Mouse (Mus musculus): ENCODE data around the gene Gm11992. TPM values are rescaled to one million over a fixed set of nuclear protein-coding genes. Genes with fewer than 3 reads are reported as not detected.

Gm11992 gene
- polyA plus RNA-seq, 2 experiments: 0.18 to 0.19 TPM

- no peak overlapping the region for H3K9ac ChIP-seq (ENCODE audit: low read depth, low read length, severe bottlenecking)
- 31% methylated on average over 3 of the region's 3 CpGs for WGBS
- ATAC-seq (ENCODE audit: low FRiP score, low read depth): no peak
Measured at GRCm38 (mm10) chr11:9014740-9015139, 33.7 kb upstream of the Gm11992 start.

GRCm38 (mm10) chr11:9018491-9019267 is 29.7 kb upstream of the Gm11992 start:
- no peak overlapping the region for H3K4me2 ChIP-seq (replicated peaks; ENCODE audit: low read depth, low read length, severe bottlenecking)
- no peak for DNase-seq (ENCODE audit: low spot score)
- H3K4me1 ChIP-seq (ENCODE audit: control insufficient read depth, insufficient read depth, low read length): no peaks in the 10 kb centered on the region

More at GRCm38 (mm10) chr11:9014740-9015139, 33.7 kb upstream of the Gm11992 start:
- H3K9me3 ChIP-seq (ENCODE audit: control insufficient read depth, low read length): no peaks in the 10 kb centered on the region
- DNase-seq (ENCODE audit: low spot score): no peak
- H3K27me3 ChIP-seq (ENCODE audit: control insufficient read depth, insufficient read depth, low read length): no peaks in the 10 kb centered on the region
- H3K4me3 ChIP-seq (replicated peaks; ENCODE audit: low read length): no peak overlapping the region
- peaks cover 6% of the 10 kb centered on the region; the same call in 1 of the 2 replicates for H3K4me1 ChIP-seq (ENCODE audit: control insufficient read depth, insufficient read depth, low read length)
- no peak overlapping the region for H3K4me2 ChIP-seq (replicated peaks; ENCODE audit: low read depth, low read length, severe bottlenecking)
- H3K27ac ChIP-seq (replicated peaks; ENCODE audit: low read depth, low read length): no peak overlapping the region
- no peaks in the 10 kb centered on the region for H3K36me3 ChIP-seq (ENCODE audit: control insufficient read depth, insufficient read depth, low read length)
- no peak for TF ChIP-seq POLR2A (IDR thresholded peaks at IDR 0.05; ENCODE audit: borderline replicate concordance, extremely low read depth, insufficient read depth, insufficient read length)

GRCm38 (mm10) chr11:9020207-9020606 is 28.2 kb upstream of the Gm11992 start:
- Histone ChIP-seq H3K36me3 (ENCODE audit: control insufficient read depth, insufficient read depth, low read length) (no peaks in the 10 kb centered on the region), H3K4me3 (replicated peaks; ENCODE audit: low read length) (no peak overlapping the region), H3K9me3 (ENCODE audit: control insufficient read depth, low read length) (no peaks in the 10 kb centered on the region), H3K27ac (replicated peaks; ENCODE audit: low read depth, low read length) (no peak overlapping the region), H3K9ac (ENCODE audit: low read depth, low read length, severe bottlenecking) (no peak overlapping the region), H3K27me3 (ENCODE audit: control insufficient read depth, insufficient read depth, low read length) (no peaks in the 10 kb centered on the region), H3K4me1 (ENCODE audit: control insufficient read depth, insufficient read depth, low read length) (no peaks in the 10 kb centered on the region), H3K4me2 (replicated peaks; ENCODE audit: low read depth, low read length, severe bottlenecking) (no peak overlapping the region)
- 91% methylated on average over 5 of the region's 5 CpGs for WGBS
- no peak for DNase-seq (ENCODE audit: low spot score)
- ATAC-seq (ENCODE audit: low FRiP score, low read depth): no peak
- TF ChIP-seq POLR2A (IDR thresholded peaks at IDR 0.05; ENCODE audit: borderline replicate concordance, extremely low read depth, insufficient read depth, insufficient read length): no peak

More at GRCm38 (mm10) chr11:9018491-9019267, 29.7 kb upstream of the Gm11992 start:
- H3K4me3 ChIP-seq (replicated peaks; ENCODE audit: low read length): no peak overlapping the region
- ATAC-seq (ENCODE audit: low FRiP score, low read depth): no peak
- H3K9me3 ChIP-seq (ENCODE audit: control insufficient read depth, low read length): no peaks in the 10 kb centered on the region
- H3K27ac ChIP-seq (replicated peaks; ENCODE audit: low read depth, low read length): no peak overlapping the region
- TF ChIP-seq POLR2A (IDR thresholded peaks at IDR 0.05; ENCODE audit: borderline replicate concordance, extremely low read depth, insufficient read depth, insufficient read length): no peak
- no peaks in the 10 kb centered on the region for H3K27me3 ChIP-seq (ENCODE audit: control insufficient read depth, insufficient read depth, low read length)
- no peak overlapping the region for H3K9ac ChIP-seq (ENCODE audit: low read depth, low read length, severe bottlenecking)
- H3K36me3 ChIP-seq (ENCODE audit: control insufficient read depth, insufficient read depth, low read length): no peaks in the 10 kb centered on the region
- 72% methylated on average over 6 of the region's 6 CpGs for WGBS

GRCm38 (mm10) chr11:9024782-9025181 is 23.6 kb upstream of the Gm11992 start:
- H3K27ac ChIP-seq (replicated peaks; ENCODE audit: low read depth, low read length): no peak overlapping the region
- no peak overlapping the region for H3K4me3 ChIP-seq (replicated peaks; ENCODE audit: low read length)
- H3K9me3 ChIP-seq (ENCODE audit: control insufficient read depth, low read length): no peaks in the 10 kb centered on the region
- no peaks in the 10 kb centered on the region for H3K36me3 ChIP-seq (ENCODE audit: control insufficient read depth, insufficient read depth, low read length)
- ATAC-seq (ENCODE audit: low FRiP score, low read depth) (no peak), DNase-seq (ENCODE audit: low spot score) (no peak)
- WGBS: 74% methylated on average over 7 of the region's 7 CpGs
- no peak overlapping the region for H3K4me2 ChIP-seq (replicated peaks; ENCODE audit: low read depth, low read length, severe bottlenecking)
- H3K9ac ChIP-seq (ENCODE audit: low read depth, low read length, severe bottlenecking): no peak overlapping the region
- no peaks in the 10 kb centered on the region for H3K4me1 ChIP-seq (ENCODE audit: control insufficient read depth, insufficient read depth, low read length)
- TF ChIP-seq POLR2A (IDR thresholded peaks at IDR 0.05; ENCODE audit: borderline replicate concordance, extremely low read depth, insufficient read depth, insufficient read length): no peak
- no peaks in the 10 kb centered on the region for H3K27me3 ChIP-seq (ENCODE audit: control insufficient read depth, insufficient read depth, low read length)

GRCm38 (mm10) chr11:9025211-9025610 is 23.2 kb upstream of the Gm11992 start:
- ATAC-seq (ENCODE audit: low FRiP score, low read depth): no peak
- no peaks in the 10 kb centered on the region for H3K9me3 ChIP-seq (ENCODE audit: control insufficient read depth, low read length)

More at GRCm38 (mm10) chr11:9025211-9025610, 23.2 kb upstream of the Gm11992 start:
- Histone ChIP-seq H3K4me2 (replicated peaks; ENCODE audit: low read depth, low read length, severe bottlenecking) (no peak overlapping the region), H3K9ac (ENCODE audit: low read depth, low read length, severe bottlenecking) (no peak overlapping the region), H3K27ac (replicated peaks; ENCODE audit: low read depth, low read length) (no peak overlapping the region), H3K4me1 (ENCODE audit: control insufficient read depth, insufficient read depth, low read length) (no peaks in the 10 kb centered on the region), H3K36me3 (ENCODE audit: control insufficient read depth, insufficient read depth, low read length) (no peaks in the 10 kb centered on the region), H3K4me3 (replicated peaks; ENCODE audit: low read length) (no peak overlapping the region), H3K27me3 (ENCODE audit: control insufficient read depth, insufficient read depth, low read length) (no peaks in the 10 kb centered on the region)
- no peak for DNase-seq (ENCODE audit: low spot score)
- no peak for TF ChIP-seq POLR2A (IDR thresholded peaks at IDR 0.05; ENCODE audit: borderline replicate concordance, extremely low read depth, insufficient read depth, insufficient read length)
- WGBS: 74% methylated on average over 3 of the region's 3 CpGs
